Mouse (Mus musculus) liver, embryonic 14.5 days (tissue): Measurements from ENCODE around the gene Pxylp1. TPM values are rescaled to one million over a fixed set of nuclear protein-coding genes. Genes with fewer than 3 reads are reported as not detected.
A peak's percentile ranks its signal among the peaks of the same experiment; 100 is the strongest.

Source experiments
- ATAC-seq: fragments of 200-750 bp; cut with Nextera tagmentation; 2 replicates; pipeline ENCODE4 v1.8.0; 2017; ENCODE audit warnings: moderate number of reproducible peaks, mild to moderate bottlenecking, moderate library complexity; ENCODE audit not compliant: insufficient read depth
- DNase-seq, 3 experiments: peaks; one replicate each; pipeline ENCODE4 v3.0.0-alpha.2; 2012 to 2013; ENCODE audit warnings: low read depth in 3 of 3, low spot score in 3 of 3
- H3K27ac ChIP-seq: fragments of 300-500 bp; sonication (generic); 2 replicates; pipeline ENCODE4 v1.5.1; 2014; ENCODE audit warnings: moderate library complexity, mild to moderate bottlenecking, control low read depth, inconsistent platforms
- H3K27me3 ChIP-seq: fragments of 300-500 bp; sonication (generic); 2 replicates; pipeline ENCODE4 v1.6.1; 2014; ENCODE audit warnings: mild to moderate bottlenecking, low read length, moderate library complexity; ENCODE audit not compliant: control insufficient read depth, insufficient read depth
- H3K36me3 ChIP-seq: fragments of 300-500 bp; sonication (generic); replicated peaks from 2 replicates; pipeline ENCODE4 v1.6.1; 2014; ENCODE audit warnings: low read depth; ENCODE audit not compliant: control insufficient read depth, insufficient read depth
- H3K4me1 ChIP-seq, 2 experiments: fragments of 200-500 bp in 1 of 2; fragments of 300-500 bp in 1 of 2; sonication (generic) in 1 of 2; replicated peaks; 2 replicates each; pipeline ENCODE4 v1.6.1; 2012 to 2014; ENCODE audit warnings: antibody characterized with exemption in 1 of 2, inconsistent platforms in 1 of 2, low read length in 1 of 2; ENCODE audit not compliant: control insufficient read depth in 2 of 2, insufficient read depth in 2 of 2
- H3K4me2 ChIP-seq: fragments of 300-500 bp; sonication (generic); 2 replicates; pipeline ENCODE4 v1.6.1; 2014; ENCODE audit warnings: low read depth, mild to moderate bottlenecking, control low read depth, moderate library complexity
- H3K4me3 ChIP-seq, 2 experiments: fragments of 200-500 bp in 1 of 2; fragments of 300-500 bp in 1 of 2; sonication (generic) in 1 of 2; 2 replicates each; pipeline ENCODE4 v1.5.1; 2012 to 2014; ENCODE audit warnings: low read depth in 2 of 2, low read length in 2 of 2, mild to moderate bottlenecking in 2 of 2, control low read depth in 1 of 2, inconsistent platforms in 1 of 2, moderate library complexity in 1 of 2; ENCODE audit not compliant: insufficient read depth in 1 of 2
- H3K9ac ChIP-seq: fragments of 300-500 bp; sonication (generic); replicated peaks from 2 replicates; pipeline ENCODE4 v1.6.1; 2014; ENCODE audit warnings: mild to moderate bottlenecking, control low read depth, moderate library complexity
- H3K9me3 ChIP-seq: fragments of 300-500 bp; sonication (generic); 2 replicates; pipeline ENCODE4 v1.6.1; 2016; ENCODE audit warnings: low read length, mixed read lengths; ENCODE audit not compliant: control insufficient read depth
- CTCF ChIP-seq: IDR thresholded peaks from 2 replicates; pipeline ENCODE4 v1.5.1; 2016; ENCODE audit warnings: antibody characterized with exemption, low read depth, control low read depth
- EP300 ChIP-seq: IDR thresholded peaks from 2 replicates; pipeline ENCODE4 v1.6.1; 2016; ENCODE audit warnings: antibody characterized with exemption, low read depth
- WGBS: fragments of 180-500 bp; shearing (Covaris S2); extraction: QIAGEN DNeasy Blood & Tissue Kit; methylation state at CpG from one replicate; pipeline ENCODE4 v1.1.7; 2014; ENCODE audit not compliant: insufficient replicate concordance; 5-methylcytosine and 5-hydroxymethylcytosine counted together
- polyA plus RNA-seq, 2 experiments: library from polyadenylated mRNA; depleted of rRNA in 1 of 2; stranded (reverse) in 1 of 2; unstranded in 1 of 2; fragments of >200 nt; fragmentation: Nextera tagmentation in 1 of 2; extraction: Ambion mirVana in 1 of 2; gene quantifications; 2 replicates each; pipeline versions ENCODE4 v1.2.1 to v1.2.3; 2012 to 2014

Gene Pxylp1
- polyA plus RNA-seq, 2 experiments: 1.3 to 3.5 TPM

DNA sequence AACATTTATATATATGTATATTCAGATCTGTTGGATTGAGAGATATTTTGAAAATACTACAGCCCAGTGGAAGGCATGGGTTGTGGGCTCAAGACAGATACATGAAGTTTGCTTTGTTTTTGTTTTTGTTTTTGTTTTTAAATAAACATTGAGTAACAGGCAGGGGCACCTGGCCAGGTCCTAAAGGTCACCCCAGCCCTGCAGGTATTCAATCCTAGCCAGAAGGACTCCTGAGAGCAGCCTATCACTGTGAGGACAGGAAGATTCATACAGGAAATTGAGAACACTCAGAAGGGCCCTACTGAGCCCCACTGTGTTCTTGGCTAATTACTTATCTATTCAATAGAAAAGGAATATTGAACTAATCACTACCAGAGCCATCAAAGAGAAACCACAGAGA, 5.0 kb downstream of the Pxylp1 start:
- Histone ChIP-seq H3K4me1 (no peaks in the 10 kb centered on the region; a peak in 1 of 4 replicates), H3K27ac (no peak overlapping the region), H3K36me3 (no peaks in the 10 kb centered on the region), H3K4me3 (no peak overlapping the region), H3K27me3 (peaks cover 25% of the 10 kb centered on the region), H3K9ac (no peak overlapping the region), H3K9me3 (no peaks in the 10 kb centered on the region), H3K4me2 (no peak overlapping the region)
- DNase-seq (no peak), ATAC-seq (no peak)
- TF ChIP-seq EP300 (no peak), CTCF (no peak)

DNA sequence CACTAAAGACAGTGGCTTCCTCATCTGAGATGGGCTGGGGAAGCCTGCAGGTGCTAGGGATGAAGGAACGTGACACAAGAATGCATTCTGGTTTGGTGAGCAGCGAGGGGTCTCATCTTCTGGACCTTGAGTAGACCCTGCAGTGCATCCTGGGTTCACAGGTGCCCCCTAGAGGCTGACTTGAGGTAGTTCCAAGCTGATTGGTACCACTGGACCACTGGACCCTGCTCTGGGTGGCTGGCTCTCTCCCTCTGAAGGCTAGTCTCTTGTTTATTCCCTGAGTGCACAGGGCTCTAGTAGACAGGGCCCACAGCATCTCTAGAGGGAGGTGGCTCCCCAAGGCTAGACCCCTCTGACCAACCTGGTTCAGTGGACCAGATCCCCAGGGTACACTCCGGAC, 6.7 kb downstream of the Pxylp1 start:
- ATAC-seq (no peak), DNase-seq (no peak)
- Histone ChIP-seq H3K4me3 (no peak overlapping the region), H3K4me2 (no peak overlapping the region), H3K27me3 (peaks cover 25% of the 10 kb centered on the region), H3K36me3 (no peaks in the 10 kb centered on the region), H3K4me1 (no peaks in the 10 kb centered on the region), H3K9ac (no peak overlapping the region), H3K9me3 (no peaks in the 10 kb centered on the region), H3K27ac (no peak overlapping the region)
- TF ChIP-seq EP300 (no peak), CTCF (peak; percentile 60)
- WGBS: 44% methylated on average over 3 of the region's 3 CpGs

DNA sequence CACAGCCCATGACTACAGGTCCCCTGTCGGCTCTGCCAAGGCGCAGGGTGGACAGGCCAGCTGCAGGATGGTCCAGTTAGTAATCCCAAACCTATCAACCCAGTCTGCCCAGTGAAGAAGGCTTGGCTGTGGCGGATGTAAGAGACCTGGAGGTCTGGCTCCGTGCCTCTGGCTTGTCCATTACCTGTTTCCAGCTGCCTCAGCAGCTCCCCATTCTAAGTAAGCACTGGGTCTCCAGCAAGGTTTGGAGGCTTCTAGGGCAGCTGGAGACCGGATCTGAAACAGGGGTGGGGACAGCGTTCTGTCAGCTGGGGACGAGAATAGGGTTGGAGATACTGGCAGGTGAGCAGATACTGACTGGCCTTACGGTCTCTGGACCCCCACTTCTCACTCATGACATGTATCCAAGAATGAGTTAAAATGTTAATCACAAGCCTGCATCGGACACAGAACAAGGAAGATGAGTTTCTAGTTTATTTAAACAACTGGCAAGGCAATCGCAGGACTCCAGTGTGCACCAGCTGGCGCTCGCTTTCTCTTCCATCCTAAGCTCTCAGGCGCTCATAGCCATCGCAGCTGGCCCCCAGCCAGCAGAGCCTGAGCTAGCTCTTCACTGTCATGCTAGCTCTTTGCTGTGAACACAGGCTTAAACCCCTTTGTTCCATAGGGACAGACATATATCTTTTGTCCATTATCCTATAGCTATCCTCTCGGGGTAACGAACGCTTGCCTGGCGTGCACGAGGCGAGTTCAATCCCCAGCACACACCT, 9.8 kb downstream of the Pxylp1 start:
- Histone ChIP-seq H3K36me3 (no peaks in the 10 kb centered on the region), H3K27me3 (peaks cover 4% of the 10 kb centered on the region), H3K27ac (no peak overlapping the region), H3K4me2 (no peak overlapping the region), H3K9ac (no peak overlapping the region), H3K4me1 (no peaks in the 10 kb centered on the region), H3K9me3 (no peaks in the 10 kb centered on the region), H3K4me3 (no peak overlapping the region)
- ATAC-seq (no peak), DNase-seq (no peak)
- 71% methylated on average over 20 of the region's 20 CpGs for WGBS
- no peak for TF ChIP-seq EP300
- no peak for TF ChIP-seq CTCF

GRCm38 (mm10) chr9:96881901-96882300, 10.6 kb downstream of the Pxylp1 start:
- WGBS: 56% methylated on average over 6 of the region's 6 CpGs
- no peak overlapping the region for H3K4me2 ChIP-seq
- H3K27ac ChIP-seq: no peak overlapping the region
- H3K4me1 ChIP-seq: no peaks in the 10 kb centered on the region
- no peak for TF ChIP-seq CTCF
- no peak for TF ChIP-seq EP300
- H3K9me3 ChIP-seq: no peaks in the 10 kb centered on the region
- H3K27me3 ChIP-seq: no peaks in the 10 kb centered on the region
- DNase-seq (no peak), ATAC-seq (no peak)
- H3K9ac ChIP-seq: no peak overlapping the region
- H3K36me3 ChIP-seq: no peaks in the 10 kb centered on the region
- H3K4me3 ChIP-seq: no peak overlapping the region

- Histone ChIP-seq H3K27me3 (no peaks in the 10 kb centered on the region), H3K4me3 (no peak overlapping the region), H3K9me3 (no peaks in the 10 kb centered on the region), H3K4me2 (no peak overlapping the region), H3K27ac (no peak overlapping the region), H3K9ac (no peak overlapping the region), H3K4me1 (no peaks in the 10 kb centered on the region), H3K36me3 (no peaks in the 10 kb centered on the region)
- TF ChIP-seq CTCF (no peak), EP300 (no peak)
- ATAC-seq: no peak
- WGBS: 79% methylated on average over 6 of the region's 6 CpGs
- no peak for DNase-seq
Observed at GRCm38 (mm10) chr9:96879024-96879423, 13.4 kb downstream of the Pxylp1 start.
